Mouse (Mus musculus) lung, adult 18-20 months (tissue): ENCODE measurements around the gene Kcnk13.

ENCODE experiments used
- DNase-seq, 2 experiments: peaks; one replicate each; pipeline ENCODE4 v3.0.0; 2022; ENCODE audit warnings: mixed read lengths in 2 of 2

The Kcnk13 gene

DNA sequence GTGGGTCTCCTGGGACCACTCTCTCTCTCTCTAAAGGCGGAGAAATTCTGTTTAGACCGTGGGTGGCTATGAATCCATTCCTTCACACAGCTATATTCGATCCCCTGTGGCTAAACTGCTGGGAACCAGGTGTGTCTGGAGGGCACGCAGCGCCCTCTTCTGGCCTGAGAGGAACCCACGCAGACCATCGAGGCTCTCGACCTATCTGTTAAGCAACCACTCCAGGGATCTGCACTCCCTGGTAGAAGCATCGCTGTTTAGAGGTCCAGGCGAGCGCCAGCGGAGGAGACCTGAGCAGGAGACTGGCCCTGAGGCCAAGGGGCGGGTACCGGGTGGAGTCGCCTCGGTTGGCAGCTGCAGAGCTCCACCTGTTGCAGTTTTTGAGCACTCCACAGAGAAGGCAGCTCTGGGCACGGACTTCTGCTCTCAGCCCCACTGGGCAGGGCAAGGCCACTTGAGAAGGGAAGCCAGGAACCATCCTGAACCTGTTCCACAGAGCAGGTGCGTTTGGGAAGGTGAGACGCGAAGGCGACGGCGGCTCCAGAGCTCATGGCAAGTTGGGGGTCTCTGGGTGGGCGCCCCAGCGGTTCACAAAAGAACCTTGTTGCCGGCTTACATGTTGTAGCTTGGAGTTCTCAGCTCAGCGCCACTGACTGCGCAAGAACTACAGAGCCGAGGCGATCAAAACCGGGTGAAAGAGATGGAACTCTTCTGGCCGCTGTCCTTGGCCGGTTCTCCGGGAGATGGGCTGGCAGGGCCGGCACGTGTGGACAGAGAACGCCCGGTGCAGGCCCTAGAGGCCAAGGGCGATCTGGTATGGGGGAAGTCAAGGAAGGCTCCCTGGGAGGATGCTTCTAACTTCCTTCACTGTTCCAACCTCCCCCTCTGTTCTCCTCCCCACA lies at the start of gene Kcnk13:
TSS of gene Kcnk13 (plus strand) at position 199 of the 902 bp plus-strand sequence.
- peak; percentile 60 to 67 for DNase-seq

GRCm38 (mm10) chr12:99917800-99918427 lies 46.4 kb upstream of the Kcnk13 start:
- DNase-seq, result no peak

DNA sequence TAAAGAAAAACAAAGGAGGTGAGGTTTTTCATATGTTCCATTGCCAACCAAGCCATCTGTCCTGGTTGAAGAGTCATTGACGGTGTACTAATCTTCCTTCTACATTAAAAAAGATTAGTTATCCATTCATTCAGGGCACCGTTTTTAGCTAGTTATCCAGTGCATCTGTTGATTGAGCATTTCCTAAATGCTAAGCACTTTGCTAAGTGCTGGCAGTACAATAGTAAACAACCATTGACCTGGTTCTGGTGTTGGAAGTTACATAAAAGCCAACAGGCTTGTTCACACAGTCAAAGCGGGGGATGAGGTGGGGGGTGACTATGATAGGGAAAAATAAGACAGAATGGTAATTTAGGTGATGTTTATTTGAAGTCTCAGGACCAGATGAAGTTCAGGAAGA lies 44.7 kb upstream of the Kcnk13 start:
- DNase-seq, result no peak

- DNase-seq, result no peak
Observed at GRCm38 (mm10) chr12:99921045-99921444, 43.3 kb upstream of the Kcnk13 start.

GRCm38 (mm10) chr12:99923131-99923606 lies 41.1 kb upstream of the Kcnk13 start:
- no peak for DNase-seq

DNA sequence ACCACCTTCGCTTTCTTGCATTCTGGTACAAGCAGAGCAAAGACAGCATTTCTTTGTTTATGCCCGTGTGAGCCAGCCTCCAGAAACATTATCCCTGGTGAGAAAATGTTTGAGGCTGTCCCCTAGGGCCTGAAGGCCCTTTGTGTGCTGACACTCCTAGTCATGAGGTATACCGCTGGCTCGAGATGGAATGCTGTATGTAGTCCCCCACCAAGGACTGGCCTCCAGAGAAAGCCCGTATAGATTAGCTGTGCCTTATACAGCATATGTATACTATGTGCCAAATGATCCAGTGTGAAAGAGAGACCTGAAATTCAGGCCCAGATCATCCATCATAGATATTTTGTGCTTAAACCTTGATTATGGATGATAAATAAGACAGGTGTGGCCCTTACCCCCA lies 40.6 kb upstream of the Kcnk13 start:
- DNase-seq, result no peak

DNA sequence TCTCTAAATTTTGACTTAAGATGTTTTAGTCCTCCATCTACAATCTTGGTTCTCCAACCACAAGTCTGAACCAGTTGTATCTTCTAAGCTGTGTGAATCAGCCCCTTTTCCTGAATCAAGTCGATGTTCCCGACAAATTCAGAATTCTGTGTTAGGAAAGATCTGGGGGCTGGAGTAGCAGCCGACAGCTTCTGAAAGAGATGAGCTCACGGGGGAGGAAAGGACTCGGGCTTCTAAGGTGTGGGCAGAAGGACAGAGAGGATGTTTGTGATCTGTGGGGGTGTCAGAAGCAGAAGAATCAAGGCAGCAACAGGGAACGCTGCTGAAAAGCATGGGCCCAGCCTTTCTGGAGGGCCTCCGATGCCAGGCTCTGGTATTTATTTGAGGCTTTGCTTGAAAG lies 36.0 kb upstream of the Kcnk13 start:
- no peak for DNase-seq

DNA sequence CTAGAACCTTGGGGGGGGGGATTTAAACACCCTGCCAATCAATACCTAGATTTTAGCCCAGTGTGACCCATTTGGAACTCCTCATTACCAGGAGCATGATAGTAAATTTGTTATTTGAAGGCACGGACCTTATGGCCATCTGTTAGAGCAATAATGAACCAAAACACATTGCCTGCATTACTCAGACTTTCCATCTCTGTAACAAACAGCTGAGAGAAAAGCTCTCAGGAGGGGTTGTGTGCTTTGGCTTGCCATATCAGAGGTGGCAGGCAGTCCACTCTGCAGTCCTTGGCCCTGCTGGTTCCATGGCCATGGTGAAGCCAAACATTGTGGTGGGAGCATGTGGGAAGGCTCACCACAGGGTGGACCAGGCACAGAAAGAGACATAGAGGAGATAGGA lies 35.1 kb upstream of the Kcnk13 start:
- no peak for DNase-seq

GRCm38 (mm10) chr12:99932245-99932644 lies 32.1 kb upstream of the Kcnk13 start:
- no peak for DNase-seq

- no peak for DNase-seq
Observed at GRCm38 (mm10) chr12:99933630-99934029, 30.7 kb upstream of the Kcnk13 start.

GRCm38 (mm10) chr12:99935403-99935802 lies 28.9 kb upstream of the Kcnk13 start:
- no peak for DNase-seq

DNA sequence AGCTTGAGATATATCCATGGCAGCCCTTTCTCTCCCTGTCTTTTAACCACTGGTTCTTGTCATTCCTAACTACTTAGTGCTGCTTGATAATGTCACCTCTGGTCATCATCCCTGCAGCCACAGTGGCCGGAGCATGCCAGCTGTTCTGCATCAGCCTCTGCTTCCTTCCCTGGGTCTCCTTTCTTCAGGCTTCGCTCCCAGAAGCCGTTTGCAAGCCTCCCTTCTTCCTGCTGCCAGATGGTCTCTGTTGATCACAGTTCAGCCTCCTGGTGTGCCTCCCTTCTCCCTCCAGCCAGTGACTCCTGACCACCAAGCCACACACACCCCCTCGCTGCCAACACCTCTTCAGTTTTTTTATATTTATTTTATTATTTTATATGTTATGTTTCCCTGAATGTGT lies 25.8 kb upstream of the Kcnk13 start:
- peak; percentile 53 to 60 for DNase-seq

GRCm38 (mm10) chr12:99939179-99939578 lies 25.1 kb upstream of the Kcnk13 start:
- DNase-seq, result peak in 1 of 2 experiments; percentile 10

- no peak for DNase-seq
Observed at GRCm38 (mm10) chr12:99940704-99941103, 23.6 kb upstream of the Kcnk13 start.

DNA sequence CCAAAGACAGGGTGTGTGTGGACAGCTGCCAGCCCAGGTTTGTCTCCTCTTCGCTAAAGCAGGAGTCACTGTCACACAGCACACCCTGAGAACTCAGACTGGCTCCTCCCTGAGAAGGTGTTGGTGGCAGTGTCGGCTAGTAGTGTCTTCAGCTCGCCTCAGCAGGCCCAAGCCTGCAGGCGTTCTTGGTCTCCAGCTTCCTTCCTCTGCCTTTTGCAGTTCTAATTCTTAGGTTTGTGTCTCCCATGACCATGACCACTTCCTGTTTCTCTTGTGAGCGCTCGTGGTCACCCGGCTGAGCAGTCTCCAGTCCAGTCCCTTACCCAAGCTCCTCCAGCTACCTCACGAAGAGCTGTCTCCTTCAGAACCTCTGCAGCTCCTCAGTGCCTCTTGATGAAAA lies 21.9 kb upstream of the Kcnk13 start:
- peak in 1 of 2 experiments; percentile 15 for DNase-seq

GRCm38 (mm10) chr12:99952928-99953327 lies 11.4 kb upstream of the Kcnk13 start:
- DNase-seq, result peak; percentile 20 to 24

GRCm38 (mm10) chr12:99956411-99956810 lies 7.9 kb upstream of the Kcnk13 start:
- DNase-seq, result peak; percentile 13 to 29

DNA sequence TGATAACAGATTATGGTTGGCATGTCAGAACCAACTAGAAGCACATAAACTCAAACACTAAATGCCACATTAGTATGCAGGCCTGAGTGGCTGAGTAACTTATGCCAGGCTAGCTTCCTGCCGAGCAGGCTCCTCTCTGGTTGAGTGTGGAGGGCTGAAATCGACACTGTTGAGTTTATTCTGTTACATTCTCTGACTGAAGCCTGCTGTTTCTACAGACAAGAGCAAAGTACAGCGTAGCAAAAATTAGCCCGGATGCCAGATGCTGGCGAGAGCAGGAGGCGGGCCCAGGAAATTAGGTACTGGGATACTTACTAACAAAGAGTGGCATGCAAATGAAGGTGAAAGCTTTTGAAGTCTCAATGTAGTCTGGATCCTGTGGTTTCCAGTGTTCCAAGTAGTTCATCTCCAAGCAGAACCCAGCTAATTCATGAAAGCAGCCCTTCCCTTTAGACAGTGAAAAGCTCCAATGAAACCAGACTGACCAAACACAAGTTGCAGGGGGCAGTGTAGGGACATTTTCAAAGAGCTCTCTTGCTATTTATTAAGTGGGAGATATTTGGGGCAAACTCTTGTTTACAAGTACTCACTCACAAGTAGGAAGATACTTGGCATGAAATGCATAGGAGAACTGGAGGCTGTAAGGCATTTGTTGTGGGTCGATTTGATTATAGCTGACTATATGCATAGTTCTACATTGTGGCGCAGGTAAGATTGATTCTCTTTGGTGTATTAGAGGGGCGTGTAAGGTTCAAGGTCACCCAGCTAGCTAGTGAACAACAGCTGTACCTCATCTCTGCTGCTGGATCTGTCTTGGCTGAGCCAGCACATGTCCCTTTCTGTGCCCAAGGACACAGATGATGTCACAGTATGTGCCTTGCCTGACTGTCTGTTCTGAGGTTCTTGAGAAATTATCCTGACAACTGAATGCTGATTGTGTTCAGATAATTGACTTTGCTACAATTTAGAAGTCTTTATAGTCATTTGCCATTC lies 5.9 kb upstream of the Kcnk13 start:
- peak in 1 of 2 experiments; percentile 5 for DNase-seq

DNA sequence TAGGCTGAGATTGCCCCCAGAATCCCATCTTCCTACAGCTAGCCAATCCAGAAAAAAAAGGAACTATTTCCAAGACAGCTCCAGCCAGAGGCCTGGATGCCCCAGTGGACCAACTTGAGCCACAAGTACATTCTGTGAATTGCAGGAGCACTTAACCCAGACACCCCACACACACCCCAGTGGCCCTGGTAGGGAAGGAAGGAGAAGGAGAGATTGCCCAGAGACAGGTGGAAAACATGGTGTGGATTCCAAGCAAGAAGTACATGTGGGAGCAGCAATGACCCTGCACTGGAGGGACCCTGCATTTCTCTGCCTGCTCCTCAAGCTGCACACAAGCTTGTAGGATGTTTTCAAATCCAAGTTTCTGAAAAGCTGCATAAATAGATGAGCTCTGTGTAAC lies 5.0 kb upstream of the Kcnk13 start:
- no peak for DNase-seq

DNA sequence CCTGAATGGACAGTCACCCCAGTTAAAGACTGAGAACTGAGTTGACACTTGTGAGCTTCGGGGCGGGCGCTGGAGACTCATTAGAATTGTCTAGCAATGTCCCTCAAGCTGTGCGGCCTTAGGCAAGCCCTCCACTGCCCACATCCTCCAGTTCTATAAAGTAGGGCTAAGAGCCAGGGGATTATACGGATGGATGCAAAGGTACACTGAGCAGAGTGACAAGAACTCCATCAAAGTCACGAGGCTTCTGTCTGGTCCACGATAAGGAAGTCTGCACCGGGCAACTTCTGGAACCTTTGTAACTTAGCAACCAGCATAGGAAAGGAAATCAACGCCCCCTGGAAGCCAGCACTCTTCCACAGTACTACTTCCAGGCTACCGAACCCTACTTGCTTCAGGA lies 4.4 kb upstream of the Kcnk13 start:
- no peak for DNase-seq

- DNase-seq, result no peak
Observed at GRCm38 (mm10) chr12:99960675-99961074, 3.6 kb upstream of the Kcnk13 start.

DNA sequence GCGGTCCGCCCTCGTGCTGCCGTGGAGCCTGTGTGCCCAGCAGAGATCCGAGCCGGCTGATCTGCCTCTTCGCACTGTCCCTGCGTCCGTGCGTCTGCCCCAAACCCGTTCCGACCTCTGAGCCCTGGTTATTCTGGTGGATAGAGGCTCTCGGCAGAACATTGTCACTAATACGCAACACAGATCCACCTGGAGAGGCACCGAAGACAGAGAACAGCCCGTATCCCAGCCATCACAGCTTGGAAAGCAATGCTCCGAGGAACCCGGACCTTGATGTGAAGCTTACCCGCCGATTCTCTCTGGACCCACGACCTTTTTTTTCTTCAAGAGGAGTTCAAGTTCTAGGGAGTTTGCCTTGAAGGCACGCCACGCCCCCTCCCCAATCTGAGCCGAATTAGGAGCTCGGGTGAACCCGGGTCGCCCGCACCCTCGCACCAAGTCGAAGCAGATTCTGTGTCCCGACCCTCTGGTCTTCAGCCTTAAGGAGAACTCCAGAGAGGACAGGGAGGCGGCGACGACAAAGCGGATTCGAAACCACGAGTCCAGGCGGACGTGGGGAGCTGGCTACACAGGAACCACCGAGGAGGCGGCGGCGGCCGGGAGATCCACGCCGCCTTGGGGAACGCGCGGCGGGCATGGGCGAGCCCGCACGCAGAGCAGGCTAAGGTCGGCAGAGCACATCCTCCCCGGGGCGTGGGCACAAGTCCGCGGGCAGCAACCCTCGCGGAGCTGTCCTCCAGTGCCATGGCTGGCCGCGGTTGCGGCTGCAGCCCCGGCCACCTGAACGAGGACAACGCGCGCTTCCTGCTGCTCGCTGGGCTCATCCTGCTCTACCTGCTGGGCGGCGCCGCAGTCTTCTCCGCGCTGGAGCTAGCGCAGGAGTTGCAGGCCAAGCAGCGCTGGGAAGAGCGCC lies 1.2 kb downstream of the Kcnk13 start:
- peak in 1 of 2 experiments; percentile 20 for DNase-seq
